Comparison of ENCODE assay signal across 8 mouse cellular contexts in genomic region chr1:172201967-172202880, GRCm38 (mm10). TPM values are rescaled to one million over a fixed set of nuclear protein-coding genes. Genes with fewer than 3 reads are reported as not detected.
A peak's percentile ranks its signal among the peaks of the same experiment; 100 is the strongest.
DNase-seq lines count a peak whose midpoint lies in the region; ATAC-seq lines count a peak whose summit lies in the region.

No protein-coding gene starts in this region.

- peak overlapping the region; percentile 5; the same call in 1 of the 2 replicates for H3K9ac ChIP-seq in kidney, embryonic 16.5 days (replicated peaks; ENCODE audit: low read length)
- peak overlapping the region; percentile 63 for H3K9ac ChIP-seq in forebrain, embryonic 11.5 days (ENCODE audit: low read length)
- H3K9ac ChIP-seq in limb, embryonic 13.5 days, result peak overlapping the region; percentile 35
- peak overlapping the region; percentile 24 for H3K9ac ChIP-seq in stomach, embryonic 16.5 days (ENCODE audit: low read length)

- no peak for ATAC-seq in kidney, embryonic 16.5 days (ENCODE audit: low FRiP score, low TSS enrichment)
- ATAC-seq in forebrain, embryonic 11.5 days (replicated peaks; ENCODE audit: low FRiP score), result peak; percentile 13
- no peak for ATAC-seq in limb, embryonic 13.5 days (ENCODE audit: low FRiP score, low read depth)
- ATAC-seq in stomach, embryonic 16.5 days (ENCODE audit: insufficient read depth, low FRiP score), result no peak

- H3K9me3 ChIP-seq in kidney, embryonic 16.5 days (ENCODE audit: low read length), result no peaks in the 10 kb centered on the region
- no peaks in the 10 kb centered on the region for H3K9me3 ChIP-seq in forebrain, embryonic 11.5 days (ENCODE audit: control insufficient read depth, low read length)
- no peaks in the 10 kb centered on the region for H3K9me3 ChIP-seq in limb, embryonic 13.5 days
- H3K9me3 ChIP-seq in stomach, embryonic 16.5 days (replicated peaks; ENCODE audit: control insufficient read depth, low read length), result no peaks in the 10 kb centered on the region

- no peaks in the 10 kb centered on the region for H3K27me3 ChIP-seq in kidney, embryonic 16.5 days (ENCODE audit: insufficient read depth, low read length)
- no peaks in the 10 kb centered on the region for H3K27me3 ChIP-seq in forebrain, embryonic 11.5 days (ENCODE audit: control insufficient read depth, insufficient read depth, low read length)
- no peaks in the 10 kb centered on the region for H3K27me3 ChIP-seq in limb, embryonic 13.5 days
- no peaks in the 10 kb centered on the region for H3K27me3 ChIP-seq in stomach, embryonic 16.5 days (ENCODE audit: control insufficient read depth, insufficient read depth, low read length)

- H3K4me1 ChIP-seq in kidney, embryonic 16.5 days (ENCODE audit: insufficient read depth, low read length), result peaks cover 61% of the 10 kb centered on the region
- H3K4me1 ChIP-seq in forebrain, embryonic 11.5 days (replicated peaks; ENCODE audit: control insufficient read depth, insufficient read depth, low read length), result peaks cover 52% of the 10 kb centered on the region
- H3K4me1 ChIP-seq in limb, embryonic 13.5 days, result peaks cover 66% of the 10 kb centered on the region
- peaks cover 67% of the 10 kb centered on the region for H3K4me1 ChIP-seq in stomach, embryonic 16.5 days (ENCODE audit: control insufficient read depth, insufficient read depth, low read length)

- DNase-seq in kidney, adult 18-20 months, result no peak
- peak; percentile 93 for DNase-seq in cerebellum, adult 11-12 months
- DNase-seq in forebrain, embryonic 11.5 days (ENCODE audit: low spot score), result peak; percentile 78
- DNase-seq in thymus, postnatal 4 days, result no peak
- no peak for DNase-seq in lung, adult 18-20 months

- H3K4me3 ChIP-seq in kidney, embryonic 16.5 days (ENCODE audit: low read length), result no peak overlapping the region
- peak overlapping the region; percentile 26 for H3K4me3 ChIP-seq in forebrain, embryonic 11.5 days (ENCODE audit: low read depth, low read length)
- no peak overlapping the region for H3K4me3 ChIP-seq in limb, embryonic 13.5 days
- no peak overlapping the region for H3K4me3 ChIP-seq in stomach, embryonic 16.5 days (replicated peaks; ENCODE audit: low read length)

- peaks cover 30% of the 10 kb centered on the region for H3K36me3 ChIP-seq in kidney, embryonic 16.5 days (ENCODE audit: insufficient read depth, low read length)
- peaks cover 23% of the 10 kb centered on the region for H3K36me3 ChIP-seq in forebrain, embryonic 11.5 days (ENCODE audit: control insufficient read depth, insufficient read depth, low read length)
- peaks cover 47% of the 10 kb centered on the region for H3K36me3 ChIP-seq in limb, embryonic 13.5 days
- H3K36me3 ChIP-seq in stomach, embryonic 16.5 days (ENCODE audit: control insufficient read depth, insufficient read depth, low read length), result peaks cover 8% of the 10 kb centered on the region; the same call in 1 of the 2 replicates

- WGBS in kidney, embryonic 16.5 days, result 31% methylated on average over 14 of the region's 14 CpGs
- 8% methylated on average over 14 of the region's 14 CpGs for WGBS in forebrain, embryonic 11.5 days
- 25% methylated on average over 14 of the region's 14 CpGs for WGBS in limb, embryonic 13.5 days
- 26% methylated on average over 14 of the region's 14 CpGs for whole genome bisulfite sequencing in stomach, embryonic 16.5 days

- peak overlapping the region; percentile 89 for H3K27ac ChIP-seq in kidney, embryonic 16.5 days (ENCODE audit: low read length)
- H3K27ac ChIP-seq in forebrain, embryonic 11.5 days (ENCODE audit: low read depth, low read length), result peak overlapping the region; percentile 95
- H3K27ac ChIP-seq in limb, embryonic 13.5 days, result peak overlapping the region; percentile 81; the same call in 1 of the 2 replicates
- H3K27ac ChIP-seq in stomach, embryonic 16.5 days (ENCODE audit: low read length), result peak overlapping the region; percentile 43; the same call in 1 of the 2 replicates

- H3K4me2 ChIP-seq in kidney, embryonic 16.5 days (replicated peaks; ENCODE audit: low read depth, low read length), result peak overlapping the region; percentile 1; the same call in 1 of the 2 replicates
- H3K4me2 ChIP-seq in forebrain, embryonic 11.5 days (ENCODE audit: low read depth, low read length, severe bottlenecking), result peak overlapping the region; percentile 59
- H3K4me2 ChIP-seq in limb, embryonic 13.5 days (replicated peaks), result peak overlapping the region; percentile 82
- peak overlapping the region; percentile 5 for H3K4me2 ChIP-seq in stomach, embryonic 16.5 days (ENCODE audit: low read depth, low read length)

RNA-seq across cellular contexts. Expression of gene Pea15a, which starts 4.4 kb away (rescaled TPM):
- 129 and 132 TPM in 2 replicates for polyA plus RNA-seq in kidney, embryonic 16.5 days (2015; fragmentation: Nextera tagmentation; extraction: Ambion mirVana)
- polyA plus RNA-seq in forebrain, embryonic 11.5 days (2014; fragmentation: Nextera tagmentation; extraction: Ambion mirVana), result 371 and 409 TPM in 2 replicates
- 108 and 113 TPM in 2 replicates for polyA plus RNA-seq in limb, embryonic 13.5 days (2015; fragmentation: Nextera tagmentation; extraction: Ambion mirVana)
- polyA plus RNA-seq in stomach, embryonic 16.5 days (2015; fragmentation: Nextera tagmentation; extraction: Ambion mirVana), result 131 and 148 TPM in 2 replicates

RNA-seq across cellular contexts. Expression of gene Casq1, which starts 17.4 kb away (rescaled TPM):
- 5.2 and 5.6 TPM in 2 replicates for polyA plus RNA-seq in kidney, embryonic 16.5 days (2015; fragmentation: Nextera tagmentation; extraction: Ambion mirVana)
- 1.1 and 2.0 TPM in 2 replicates for polyA plus RNA-seq in forebrain, embryonic 11.5 days (2014; fragmentation: Nextera tagmentation; extraction: Ambion mirVana)
- polyA plus RNA-seq in limb, embryonic 13.5 days (2015; fragmentation: Nextera tagmentation; extraction: Ambion mirVana), result 6.5 and 8.1 TPM in 2 replicates
- 26.1 and 53.9 TPM in 2 replicates for polyA plus RNA-seq in stomach, embryonic 16.5 days (2015; fragmentation: Nextera tagmentation; extraction: Ambion mirVana)

RNA-seq across cellular contexts. Expression of gene Dcaf8, which starts 54.3 kb away (rescaled TPM):
- polyA plus RNA-seq in kidney, embryonic 16.5 days (2015; fragmentation: Nextera tagmentation; extraction: Ambion mirVana), result 147 and 149 TPM in 2 replicates
- polyA plus RNA-seq in forebrain, embryonic 11.5 days (2014; fragmentation: Nextera tagmentation; extraction: Ambion mirVana), result 116 and 118 TPM in 2 replicates
- polyA plus RNA-seq in limb, embryonic 13.5 days (2015; fragmentation: Nextera tagmentation; extraction: Ambion mirVana), result 173 and 176 TPM in 2 replicates
- 120 and 123 TPM in 2 replicates for polyA plus RNA-seq in stomach, embryonic 16.5 days (2015; fragmentation: Nextera tagmentation; extraction: Ambion mirVana)

RNA-seq across cellular contexts. Expression of gene Atp1a4, which starts 56.0 kb away (rescaled TPM):
- polyA plus RNA-seq in kidney, embryonic 16.5 days (2015; fragmentation: Nextera tagmentation; extraction: Ambion mirVana), result 0.05 TPM in 1 of 2 replicates, not detected in the other
- 0.08 TPM in 1 of 2 replicates, not detected in the other for polyA plus RNA-seq in forebrain, embryonic 11.5 days (2014; fragmentation: Nextera tagmentation; extraction: Ambion mirVana)
- polyA plus RNA-seq in limb, embryonic 13.5 days (2015; fragmentation: Nextera tagmentation; extraction: Ambion mirVana), result not detected in 2 replicates
- polyA plus RNA-seq in stomach, embryonic 16.5 days (2015; fragmentation: Nextera tagmentation; extraction: Ambion mirVana), result 0.04 TPM in 1 of 2 replicates, not detected in the other

RNA-seq across cellular contexts. Expression of gene Igsf8, which starts 59.2 kb away (rescaled TPM):
- 60.2 and 69.7 TPM in 2 replicates for polyA plus RNA-seq in kidney, embryonic 16.5 days (2015; fragmentation: Nextera tagmentation; extraction: Ambion mirVana)
- polyA plus RNA-seq in forebrain, embryonic 11.5 days (2014; fragmentation: Nextera tagmentation; extraction: Ambion mirVana), result 104 and 122 TPM in 2 replicates
- polyA plus RNA-seq in limb, embryonic 13.5 days (2015; fragmentation: Nextera tagmentation; extraction: Ambion mirVana), result 42.2 and 46.7 TPM in 2 replicates
- polyA plus RNA-seq in stomach, embryonic 16.5 days (2015; fragmentation: Nextera tagmentation; extraction: Ambion mirVana), result 27.8 and 35.0 TPM in 2 replicates

Comparison
In these comparisons a context has a peak if more than half of its experiments do, and no peak if none do; other contexts are left out.
1. H3K27ac ChIP-seq: peak in every context shown above with its lines; median percentile 95 in forebrain, embryonic 11.5 days; 89 in kidney, embryonic 16.5 days; 81 in limb, embryonic 13.5 days; 43 in stomach, embryonic 16.5 days.
2. H3K4me2 ChIP-seq: peak in every context shown above with its lines; median percentile 82 in limb, embryonic 13.5 days; 59 in forebrain, embryonic 11.5 days; 5 in stomach, embryonic 16.5 days; 1 in kidney, embryonic 16.5 days.
3. H3K9ac ChIP-seq: peak in every context shown above with its lines; median percentile 63 in forebrain, embryonic 11.5 days; 35 in limb, embryonic 13.5 days; 24 in stomach, embryonic 16.5 days; 5 in kidney, embryonic 16.5 days.
4. DNase-seq: peak in cerebellum, adult 11-12 months (single experiment) and forebrain, embryonic 11.5 days (single experiment); none in kidney, adult 18-20 months (single experiment), thymus, postnatal 4 days (single experiment) and lung, adult 18-20 months (0 of 2).